Mouse (Mus musculus) megakaryocyte progenitor cell, adult 5-6 weeks (primary cell): ENCODE measurements around the gene Irf5. TPM values are rescaled to one million over a fixed set of nuclear protein-coding genes. Genes with fewer than 3 reads are reported as not detected.

Source experiments
- total RNA-seq, 2 experiments: library from RNA; stranded (forward) in 1 of 2; stranded (reverse) in 1 of 2; fragments of 157-497, 149-512 nt in 1 of 2; fragments of 200-1000 nt in 1 of 2; gene quantifications; 2 replicates each; pipeline versions ENCODE4 v1.2.3 to v1.2.4; 2015 to 2017

Irf5 gene
- total RNA-seq, 2 experiments from 2014 or later = 6.1 to 18.1 TPM

Other genes starting within 250 kb of the Irf5 start
- 1.1 TPM in 1 of 2 replicates, not detected in the other for gene Fam71f2, start 247.0 kb upstream of the Irf5 start, total RNA-seq (2015)
- gene Fam71f2, start 247.0 kb upstream of the Irf5 start, total RNA-seq (2017) = 0.68 TPM in 1 of 2 replicates, not detected in the other
- not detected in 2 replicates for gene Fam71f1, start 207.5 kb upstream of the Irf5 start, total RNA-seq (2015)
- not detected in 2 replicates for gene Fam71f1, start 207.5 kb upstream of the Irf5 start, total RNA-seq (2017)
- 84.9 and 85.3 TPM in 2 replicates for gene Calu, start 178.6 kb upstream of the Irf5 start, total RNA-seq (2015)
- gene Calu, start 178.6 kb upstream of the Irf5 start, total RNA-seq (2017) = 211 TPM in 2 replicates
- not detected in 2 replicates for gene Opn1sw, start 138.2 kb upstream of the Irf5 start, total RNA-seq (2015)
- gene Opn1sw, start 138.2 kb upstream of the Irf5 start, total RNA-seq (2017) = not detected in 2 replicates
- gene Ccdc136, start 130.3 kb upstream of the Irf5 start, total RNA-seq (2015) = not detected in 2 replicates
- 0.41 TPM in 1 of 2 replicates, not detected in the other for gene Ccdc136, start 130.3 kb upstream of the Irf5 start, total RNA-seq (2017)
- gene Flnc, start 93.4 kb upstream of the Irf5 start, total RNA-seq (2015) = not detected in 2 replicates
- gene Flnc, start 93.4 kb upstream of the Irf5 start, total RNA-seq (2017) = not detected in 2 replicates
- 205 and 206 TPM in 2 replicates for gene Atp6v1f, start 58.9 kb upstream of the Irf5 start, total RNA-seq (2015)
- gene Atp6v1f, start 58.9 kb upstream of the Irf5 start, total RNA-seq (2017) = 115 and 159 TPM in 2 replicates
- 0.79 TPM in 1 of 2 replicates, not detected in the other for gene Atp6v1fnb, start 55.2 kb upstream of the Irf5 start, total RNA-seq (2015)
- gene Atp6v1fnb, start 55.2 kb upstream of the Irf5 start, total RNA-seq (2017) = not detected in 2 replicates
- 0.05 TPM in 1 of 2 replicates, not detected in the other for gene Kcp, start 18.7 kb upstream of the Irf5 start, total RNA-seq (2015)
- gene Kcp, start 18.7 kb upstream of the Irf5 start, total RNA-seq (2017) = 0.50 TPM in 1 of 2 replicates, not detected in the other
- 61.7 and 79.3 TPM in 2 replicates for gene Tnpo3, start 83.3 kb downstream of the Irf5 start, total RNA-seq (2015)
- gene Tnpo3, start 83.3 kb downstream of the Irf5 start, total RNA-seq (2017) = 61.9 and 74.2 TPM in 2 replicates
- 4.6 and 5.4 TPM in 2 replicates for gene Tspan33, start 167.6 kb downstream of the Irf5 start, total RNA-seq (2015)
- 3.7 and 5.8 TPM in 2 replicates for gene Tspan33, start 167.6 kb downstream of the Irf5 start, total RNA-seq (2017)
- 25.5 and 33.6 TPM in 2 replicates for gene Smo, start 208.9 kb downstream of the Irf5 start, total RNA-seq (2015)
- 16.4 and 19.9 TPM in 2 replicates for gene Smo, start 208.9 kb downstream of the Irf5 start, total RNA-seq (2017)
- 10.2 and 19.1 TPM in 2 replicates for gene Ahcyl2, start 241.4 kb downstream of the Irf5 start, total RNA-seq (2015)
- gene Ahcyl2, start 241.4 kb downstream of the Irf5 start, total RNA-seq (2017) = 14.0 and 38.9 TPM in 2 replicates